Mouse (Mus musculus) hindbrain, embryonic 10.5 days (tissue): ENCODE measurements around the gene Myo10. TPM values are rescaled to one million over a fixed set of nuclear protein-coding genes. Genes with fewer than 3 reads are reported as not detected.

Experiments
- DNase-seq: peaks from one replicate; pipeline ENCODE4 v3.0.0-alpha.2; 2017; ENCODE audit warnings: low spot score
- H3K27ac ChIP-seq: fragments of 300-500 bp; sonication (generic); 2 replicates; pipeline ENCODE4 v1.5.1; 2016; ENCODE audit warnings: mild to moderate bottlenecking, moderate library complexity
- H3K27me3 ChIP-seq: fragments of 300-500 bp; sonication (generic); 2 replicates; pipeline ENCODE4 v1.6.1; 2016; ENCODE audit warnings: mild to moderate bottlenecking; ENCODE audit not compliant: poor library complexity, insufficient read depth, severe bottlenecking
- H3K36me3 ChIP-seq: fragments of 300-500 bp; sonication (generic); 2 replicates; pipeline ENCODE4 v1.6.1; 2016; ENCODE audit warnings: mild to moderate bottlenecking, moderate library complexity
- H3K4me1 ChIP-seq: fragments of 300-500 bp; sonication (generic); replicated peaks from 2 replicates; pipeline ENCODE4 v1.6.1; 2016; ENCODE audit warnings: mild to moderate bottlenecking
- H3K4me3 ChIP-seq: fragments of 300-500 bp; sonication (generic); 2 replicates; pipeline ENCODE4 v1.5.1; 2016; ENCODE audit warnings: mild to moderate bottlenecking, moderate library complexity
- H3K9me3 ChIP-seq: fragments of 300-500 bp; sonication (generic); 2 replicates; pipeline ENCODE4 v1.6.1; 2016; ENCODE audit warnings: mild to moderate bottlenecking, moderate library complexity
- WGBS: fragments of 180-500 bp; shearing (Covaris S2); methylation state at CpG from one replicate; pipeline ENCODE4 v1.1.7; 2016; 5-methylcytosine and 5-hydroxymethylcytosine counted together
- polyA plus RNA-seq: library from polyadenylated mRNA; unstranded; fragments of >200 nt; fragmentation: Nextera tagmentation; extraction: Ambion mirVana; gene quantifications from 2 replicates; pipeline ENCODE4 v1.2.1, GENCODE M21; 2016

The Myo10 gene
- polyA plus RNA-seq, 1 experiment from 2014 or later = 41.8 TPM

DNA sequence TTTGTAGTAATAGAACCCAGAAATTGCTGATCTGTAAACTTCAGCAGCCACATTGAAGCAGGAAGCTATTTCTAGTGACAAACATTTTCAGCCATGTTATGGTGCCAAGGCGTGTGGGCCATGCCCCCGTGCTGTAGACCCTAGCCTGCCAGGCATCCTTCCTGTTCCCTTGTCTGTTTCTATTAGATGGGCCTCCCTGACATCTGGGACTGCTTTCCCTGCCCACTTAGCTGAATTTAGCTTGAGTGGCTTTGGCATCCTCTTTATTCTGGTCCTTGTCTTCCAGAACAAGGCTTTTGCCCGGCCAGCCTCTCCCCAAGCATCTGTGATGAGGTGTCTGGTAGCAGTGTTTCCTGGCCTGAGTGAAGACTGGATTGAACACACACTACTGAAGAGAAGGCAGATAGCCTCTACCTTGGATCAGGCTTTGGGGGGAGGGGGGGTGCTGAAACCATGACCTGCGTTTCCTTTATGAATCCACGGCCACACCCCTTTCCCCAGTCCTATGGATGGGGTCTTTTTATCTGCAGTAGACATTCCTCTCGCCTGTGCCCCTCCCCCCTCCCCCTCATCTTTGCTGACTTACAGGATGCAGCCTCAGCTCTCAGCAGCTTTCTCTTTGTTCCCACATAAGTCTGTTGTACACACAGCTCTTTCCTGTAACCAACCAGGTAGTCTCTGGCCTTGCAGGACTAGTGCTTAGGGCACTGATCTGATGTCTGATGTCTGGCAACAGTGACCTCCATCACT is 51.1 kb downstream of the Myo10 start:
- WGBS = 37% methylated on average over 6 of the region's 6 CpGs
- Histone ChIP-seq H3K9me3 (no peaks in the 10 kb centered on the region; the same call in 1 of the 2 replicates), H3K27ac (peak overlapping the region; percentile 87), H3K4me1 (peaks cover 95% of the 10 kb centered on the region), H3K27me3 (0 out of 2 replicates have a peak, but pooled peaks cover 14% of the 10 kb centered on the region), H3K36me3 (peaks cover 7% of the 10 kb centered on the region), H3K4me3 (0 out of 2 replicates have a peak overlapping the region, but pooled peaks have one; percentile 9)
- peak; percentile 50 for DNase-seq

DNA sequence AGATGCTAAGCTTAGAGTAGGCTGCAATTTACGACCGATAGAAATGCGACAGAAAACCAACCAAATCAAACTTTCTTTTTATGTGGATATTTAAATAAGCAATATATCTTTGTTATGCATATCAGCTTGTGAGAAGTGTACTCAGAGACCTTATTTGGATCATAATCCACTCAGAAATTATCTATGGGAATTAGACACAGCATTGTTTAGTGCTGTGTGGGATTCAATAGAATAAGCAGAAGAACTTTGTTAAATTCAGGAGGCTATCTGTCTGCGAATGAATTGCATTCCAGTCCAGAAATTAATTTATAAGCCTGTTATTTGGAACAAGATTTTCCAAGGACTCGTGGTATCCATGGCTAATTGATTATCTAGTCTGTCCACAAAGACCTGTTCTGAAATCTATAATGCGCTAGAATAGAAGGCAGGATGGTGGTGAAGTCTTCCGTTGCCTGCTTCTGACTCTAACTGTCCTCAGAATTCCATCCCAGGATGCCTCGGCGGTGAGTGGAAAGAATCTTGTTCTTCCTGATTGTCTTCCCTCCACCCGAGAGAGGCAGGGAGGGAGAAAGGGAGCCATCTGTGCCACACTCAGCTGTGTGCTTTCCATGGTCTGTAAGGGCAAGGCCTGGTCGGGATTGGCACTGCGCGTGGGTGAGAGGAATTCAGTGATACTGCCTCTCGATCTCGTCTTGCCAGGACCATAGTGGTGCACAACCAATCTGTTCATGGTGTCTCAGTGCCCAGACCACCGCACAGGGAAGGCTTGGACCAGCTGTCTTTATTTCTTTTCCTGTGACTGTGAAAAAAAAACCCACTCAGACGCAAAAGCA is 52.0 kb downstream of the Myo10 start:
- peak; percentile 21 for DNase-seq
- peak overlapping the region; percentile 87 for H3K27ac ChIP-seq
- no peak overlapping the region for H3K4me3 ChIP-seq
- H3K9me3 ChIP-seq = no peaks in the 10 kb centered on the region; the same call in 1 of the 2 replicates
- 64% methylated on average over 17 of the region's 17 CpGs for WGBS
- H3K4me1 ChIP-seq = peaks cover 94% of the 10 kb centered on the region
- H3K27me3 ChIP-seq = 0 out of 2 replicates have a peak, but pooled peaks cover 14% of the 10 kb centered on the region
- peaks cover 7% of the 10 kb centered on the region for H3K36me3 ChIP-seq

GRCm38 (mm10) chr15:25674932-25675250 is 52.6 kb downstream of the Myo10 start:
- Histone ChIP-seq H3K27ac (peak overlapping the region; percentile 87), H3K4me1 (peaks cover 94% of the 10 kb centered on the region), H3K27me3 (0 out of 2 replicates have a peak, but pooled peaks cover 14% of the 10 kb centered on the region), H3K4me3 (no peak overlapping the region), H3K9me3 (no peaks in the 10 kb centered on the region; the same call in 1 of the 2 replicates), H3K36me3 (peaks cover 7% of the 10 kb centered on the region)
- WGBS = 86% methylated on average over 4 of the region's 4 CpGs
- DNase-seq = no peak

- WGBS = 76% methylated on average over 11 of the region's 11 CpGs
- Histone ChIP-seq H3K36me3 (peaks cover 7% of the 10 kb centered on the region), H3K4me3 (no peak overlapping the region), H3K27me3 (0 out of 2 replicates have a peak, but pooled peaks cover 14% of the 10 kb centered on the region), H3K27ac (peak overlapping the region; percentile 87), H3K9me3 (no peaks in the 10 kb centered on the region; the same call in 1 of the 2 replicates), H3K4me1 (peaks cover 94% of the 10 kb centered on the region)
- no peak for DNase-seq
Measured at GRCm38 (mm10) chr15:25675359-25675758, 53.0 kb downstream of the Myo10 start.

DNA sequence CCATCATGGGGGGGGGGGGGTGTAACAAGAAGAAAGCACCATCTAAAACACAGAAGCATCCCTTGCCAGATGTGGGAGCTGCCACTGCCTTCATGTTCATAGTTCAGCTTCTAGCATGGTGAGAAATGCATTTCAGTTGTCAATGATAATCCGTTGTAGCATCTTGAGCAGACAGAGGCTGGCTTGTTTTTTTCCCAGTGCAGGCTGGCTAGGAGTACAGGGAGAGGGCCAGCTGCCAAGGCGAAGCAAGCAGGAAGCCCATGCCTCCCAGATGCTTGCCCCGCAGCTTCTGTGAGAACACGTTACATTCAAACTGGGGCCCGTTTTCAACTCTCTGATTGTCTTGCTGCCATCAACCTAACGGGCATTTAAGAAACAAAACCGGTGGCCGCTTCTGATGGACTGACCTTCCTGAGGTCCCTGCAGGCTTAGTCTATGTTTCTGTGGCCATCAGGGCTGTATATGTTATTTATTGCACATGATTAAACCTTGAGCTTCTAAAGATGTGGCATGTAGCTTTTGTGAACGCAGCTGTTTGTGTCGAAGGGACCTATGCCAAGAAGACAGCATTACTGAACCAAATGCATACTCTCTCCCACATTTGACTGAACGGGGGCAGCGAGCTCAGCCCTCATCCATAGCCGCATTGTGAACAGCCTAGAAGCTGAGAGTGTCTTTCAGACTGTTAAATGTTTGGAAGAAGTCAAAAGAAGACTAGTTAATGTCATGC is 53.9 kb downstream of the Myo10 start:
- 0 out of 2 replicates have a peak, but pooled peaks cover 14% of the 10 kb centered on the region for H3K27me3 ChIP-seq
- H3K4me1 ChIP-seq = peaks cover 94% of the 10 kb centered on the region
- WGBS = 89% methylated on average over 13 of the region's 13 CpGs
- H3K9me3 ChIP-seq = no peaks in the 10 kb centered on the region; the same call in 1 of the 2 replicates
- no peak for DNase-seq
- H3K27ac ChIP-seq = peak overlapping the region; percentile 87
- peaks cover 7% of the 10 kb centered on the region for H3K36me3 ChIP-seq
- no peak overlapping the region for H3K4me3 ChIP-seq

DNA sequence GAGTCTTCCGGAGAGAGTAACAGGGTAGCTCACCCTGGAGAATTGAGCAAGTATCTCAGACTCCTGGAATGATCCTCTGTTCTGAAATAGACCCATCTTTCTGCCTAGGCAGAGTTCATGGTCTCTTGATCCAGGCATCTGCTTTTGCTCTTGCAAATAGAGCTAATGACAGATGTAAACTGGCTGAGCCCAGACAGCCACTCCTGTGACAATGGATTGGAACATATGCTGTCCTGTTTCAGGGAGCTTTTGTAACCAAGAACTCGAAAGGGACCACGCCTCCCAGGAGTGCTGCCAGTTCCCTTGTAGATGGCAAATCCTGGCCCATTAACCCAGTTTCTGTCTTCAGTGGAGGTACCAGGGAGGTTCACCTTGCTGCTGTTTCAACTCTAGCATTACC is 56.8 kb downstream of the Myo10 start:
- Histone ChIP-seq H3K4me1 (peaks cover 79% of the 10 kb centered on the region), H3K27me3 (0 out of 2 replicates have a peak, but pooled peaks cover 14% of the 10 kb centered on the region), H3K27ac (0 out of 2 replicates have a peak overlapping the region, but pooled peaks have one; percentile 35), H3K9me3 (no peaks in the 10 kb centered on the region; the same call in 1 of the 2 replicates), H3K36me3 (peaks cover 7% of the 10 kb centered on the region), H3K4me3 (no peak overlapping the region)
- WGBS = 56% methylated on average over 3 of the region's 3 CpGs
- DNase-seq = no peak

DNA sequence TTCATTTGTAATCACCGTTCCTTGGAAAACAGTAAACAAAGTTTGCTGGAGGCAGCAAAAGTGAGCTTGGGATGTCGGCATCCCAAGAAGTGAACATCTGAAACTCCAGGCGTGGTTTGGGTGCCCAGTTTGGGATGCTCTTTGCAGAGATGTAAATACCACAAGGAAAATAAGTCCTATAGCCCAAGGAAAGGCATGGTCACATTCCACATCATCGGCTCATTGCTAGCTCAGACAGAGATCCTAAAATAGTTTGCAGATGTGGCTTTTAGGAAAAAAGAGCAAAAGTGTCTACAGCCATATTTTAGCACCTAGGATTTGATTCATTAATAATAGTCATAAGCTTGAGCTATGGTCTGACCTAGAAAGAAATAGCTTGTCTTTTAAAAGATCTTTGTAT is 57.3 kb downstream of the Myo10 start:
- Histone ChIP-seq H3K27me3 (0 out of 2 replicates have a peak, but pooled peaks cover 14% of the 10 kb centered on the region), H3K4me3 (no peak overlapping the region), H3K27ac (peak overlapping the region; percentile 70; the same call in 1 of the 2 replicates), H3K4me1 (peaks cover 74% of the 10 kb centered on the region), H3K9me3 (no peaks in the 10 kb centered on the region; the same call in 1 of the 2 replicates), H3K36me3 (peaks cover 7% of the 10 kb centered on the region)
- 86% methylated on average over 4 of the region's 4 CpGs for WGBS
- DNase-seq = no peak

GRCm38 (mm10) chr15:25680269-25680818 is 58.0 kb downstream of the Myo10 start:
- peak; percentile 34 for DNase-seq
- H3K27me3 ChIP-seq = 0 out of 2 replicates have a peak, but pooled peaks cover 14% of the 10 kb centered on the region
- H3K4me1 ChIP-seq = peaks cover 67% of the 10 kb centered on the region
- H3K27ac ChIP-seq = peak overlapping the region; percentile 70
- no peaks in the 10 kb centered on the region; the same call in 1 of the 2 replicates for H3K9me3 ChIP-seq
- 54% methylated on average over 10 of the region's 10 CpGs for WGBS
- H3K4me3 ChIP-seq = no peak overlapping the region
- H3K36me3 ChIP-seq = peaks cover 2% of the 10 kb centered on the region; the same call in 1 of the 2 replicates

GRCm38 (mm10) chr15:25682953-25683507 is 60.7 kb downstream of the Myo10 start:
- Histone ChIP-seq H3K4me3 (no peak overlapping the region), H3K27me3 (0 out of 2 replicates have a peak, but pooled peaks cover 1% of the 10 kb centered on the region), H3K4me1 (peaks cover 43% of the 10 kb centered on the region), H3K36me3 (0 out of 2 replicates have a peak, but pooled peaks cover 7% of the 10 kb centered on the region), H3K27ac (peak overlapping the region; percentile 70), H3K9me3 (no peaks in the 10 kb centered on the region)
- 56% methylated on average over 13 of the region's 13 CpGs for WGBS
- DNase-seq = no peak

GRCm38 (mm10) chr15:25685186-25685585 is 62.9 kb downstream of the Myo10 start:
- Histone ChIP-seq H3K4me3 (no peak overlapping the region), H3K9me3 (no peaks in the 10 kb centered on the region), H3K27me3 (no peaks in the 10 kb centered on the region), H3K4me1 (peaks cover 43% of the 10 kb centered on the region), H3K36me3 (0 out of 2 replicates have a peak, but pooled peaks cover 7% of the 10 kb centered on the region), H3K27ac (no peak overlapping the region)
- no peak for DNase-seq
- WGBS = 90% methylated on average over 9 of the region's 9 CpGs

GRCm38 (mm10) chr15:25688424-25689283 is 66.3 kb downstream of the Myo10 start:
- H3K36me3 ChIP-seq = 0 out of 2 replicates have a peak, but pooled peaks cover 7% of the 10 kb centered on the region
- no peaks in the 10 kb centered on the region for H3K9me3 ChIP-seq
- H3K4me1 ChIP-seq = peaks cover 50% of the 10 kb centered on the region
- DNase-seq = no peak
- H3K27me3 ChIP-seq = peaks cover 3% of the 10 kb centered on the region; the same call in 1 of the 2 replicates
- peak overlapping the region; percentile 45 for H3K27ac ChIP-seq
- 62% methylated on average over 9 of the region's 9 CpGs for WGBS
- no peak overlapping the region for H3K4me3 ChIP-seq
